Mouse (Mus musculus): ENCODE measurements around the gene Mfsd12.
A peak's percentile ranks its signal among the peaks of the same experiment; 100 is the strongest.

The Mfsd12 gene

DNA sequence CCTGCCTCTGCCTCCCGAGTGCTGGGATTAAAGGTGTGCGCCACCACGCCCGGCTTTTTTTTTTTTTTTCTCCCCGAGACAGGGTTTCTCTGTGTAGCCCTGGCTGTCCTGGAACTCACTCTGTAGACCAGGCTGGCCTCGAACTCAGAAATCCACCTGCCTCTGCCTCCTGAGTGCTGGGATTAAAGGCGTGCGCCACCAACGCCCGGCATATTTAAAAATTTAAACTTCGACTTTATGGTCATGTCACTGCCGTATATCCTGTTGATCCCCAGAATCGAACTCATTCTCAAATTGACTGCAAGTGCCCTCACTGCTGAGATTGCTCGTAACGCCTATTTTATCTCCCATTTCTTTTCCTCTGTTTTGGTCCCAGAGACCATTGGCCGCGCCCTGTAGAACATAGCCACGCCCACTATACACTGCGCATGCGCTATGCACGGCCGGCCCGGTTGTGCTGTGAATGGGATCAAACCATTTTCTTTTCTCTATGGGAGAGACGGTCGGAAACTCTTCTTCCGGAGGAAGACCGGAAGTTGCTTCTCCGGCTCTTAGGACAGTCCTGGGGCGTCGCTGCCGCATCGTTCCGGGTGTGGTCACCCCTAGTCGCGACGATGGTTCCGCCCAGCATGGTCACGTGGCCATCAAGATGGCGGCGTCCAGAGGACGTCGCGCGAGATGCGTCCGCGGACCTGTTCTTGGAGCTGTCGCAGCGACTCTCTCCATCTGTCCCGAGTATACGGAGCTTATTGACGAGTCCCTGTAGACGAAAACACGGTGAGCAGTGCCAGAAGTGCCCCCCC lies 26.7 kb downstream of the Mfsd12 start, which contains the start of the genes Dohh and Gm48551:
TSS of gene Dohh (plus strand) at position 627 of the 803 bp plus-strand sequence.
TSS of gene Gm48551 (plus strand) at position 665 of the 803 bp plus-strand sequence.
- DNase-seq, result peak; percentile 97

DNA sequence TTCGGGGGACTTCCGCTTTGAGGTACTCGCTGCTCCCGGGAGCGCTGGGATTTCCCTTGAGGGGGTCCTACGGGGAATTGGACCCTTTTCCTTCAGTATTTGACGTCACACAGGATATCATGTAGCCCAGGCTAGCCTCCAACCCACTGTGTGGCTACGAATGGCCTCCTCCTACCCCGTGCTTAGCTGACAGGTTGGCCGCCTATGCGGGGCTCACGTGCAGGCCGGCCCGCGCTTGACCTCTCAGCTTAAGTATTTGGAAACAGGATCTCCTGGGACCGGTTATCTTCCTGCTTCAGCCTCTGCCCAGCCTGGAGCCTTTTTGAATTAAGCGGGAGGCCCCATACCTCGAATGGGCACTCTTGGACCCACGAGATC lies 27.3 kb downstream of the Mfsd12 start:
- DNase-seq, result no peak

DNA sequence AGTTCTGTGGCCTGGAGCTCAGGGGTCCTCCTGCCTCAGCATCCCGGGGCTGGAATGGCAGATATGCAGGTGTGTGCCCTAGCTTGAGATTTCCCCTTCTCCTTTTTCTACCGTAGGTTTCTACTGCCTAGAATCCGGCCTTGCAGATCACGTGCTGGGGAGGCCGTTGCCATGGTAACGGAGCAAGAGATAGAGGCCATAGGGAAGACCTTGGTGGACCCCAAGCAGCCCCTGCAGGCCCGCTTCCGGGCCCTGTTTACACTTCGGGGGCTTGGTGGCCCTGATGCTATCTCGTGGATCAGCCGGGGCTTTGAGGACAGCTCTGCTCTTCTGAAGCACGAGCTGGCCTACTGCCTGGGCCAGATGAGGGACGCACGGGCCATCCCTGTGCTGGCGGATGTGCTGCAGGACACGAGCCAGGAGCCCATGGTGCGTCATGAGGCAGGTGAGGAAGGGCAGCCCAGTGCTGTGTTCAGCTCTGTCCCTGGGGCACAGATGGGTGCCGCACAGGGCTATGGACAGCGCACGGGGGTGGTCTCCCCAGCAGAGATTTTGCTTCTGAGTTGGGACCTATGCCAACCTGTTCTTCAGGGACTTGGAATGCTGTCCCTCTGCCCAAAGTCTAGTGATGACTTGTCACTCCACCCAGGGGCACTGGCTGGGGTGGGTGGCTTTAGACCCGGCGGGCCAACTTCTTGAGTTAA lies 28.5 kb downstream of the Mfsd12 start:
- DNase-seq, result no peak

DNA sequence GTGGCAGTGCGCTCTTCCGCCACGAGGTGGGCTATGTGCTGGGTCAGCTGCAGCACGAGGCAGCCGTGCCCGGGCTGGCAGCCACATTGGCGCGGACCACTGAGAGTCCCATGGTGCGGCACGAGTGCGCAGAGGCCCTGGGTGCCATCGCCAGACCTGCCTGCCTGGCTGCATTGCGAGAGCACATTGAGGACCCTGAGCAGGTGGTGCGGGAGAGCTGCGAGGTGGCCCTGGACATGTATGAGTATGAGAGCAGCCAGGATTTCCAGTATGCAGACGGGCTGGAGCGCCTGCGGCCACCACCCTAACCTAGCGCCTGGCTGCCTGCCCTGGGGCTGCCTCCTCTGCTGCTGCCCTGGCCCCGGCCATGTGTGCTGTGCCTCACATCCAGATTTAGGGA lies 30.4 kb downstream of the Mfsd12 start:
- no peak for DNase-seq

DNA sequence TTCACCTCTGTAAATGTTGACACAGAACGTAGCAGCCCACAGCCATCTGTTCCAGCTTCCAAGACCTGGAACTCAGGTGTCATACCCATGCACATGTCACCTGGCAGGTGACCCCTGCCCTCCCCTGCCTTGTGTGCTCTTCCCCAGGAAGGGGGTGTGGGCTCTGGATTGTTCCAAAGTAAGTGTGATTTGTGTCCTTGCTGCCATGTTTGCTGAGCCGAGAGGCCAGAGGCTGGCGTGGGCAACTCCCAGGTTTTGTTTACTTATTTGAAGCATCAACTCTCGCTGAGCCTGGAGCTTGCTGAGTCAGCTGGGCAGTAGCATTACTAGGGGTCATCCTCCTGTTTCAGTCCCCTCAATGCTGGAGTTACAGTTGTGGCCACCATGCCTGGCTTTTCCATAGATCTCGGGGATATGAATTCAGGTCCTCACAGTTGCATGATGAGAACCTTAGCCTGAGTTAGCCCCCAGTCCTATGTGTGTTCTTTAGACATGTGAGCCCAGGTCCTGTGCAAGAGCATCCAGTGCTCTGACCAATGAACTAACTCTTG lies 31.3 kb downstream of the Mfsd12 start, which contains the start of gene Gm48552:
TSS of gene Gm48552 (plus strand) at position 501 of the 551 bp plus-strand sequence.
- DNase-seq, result no peak

DNA sequence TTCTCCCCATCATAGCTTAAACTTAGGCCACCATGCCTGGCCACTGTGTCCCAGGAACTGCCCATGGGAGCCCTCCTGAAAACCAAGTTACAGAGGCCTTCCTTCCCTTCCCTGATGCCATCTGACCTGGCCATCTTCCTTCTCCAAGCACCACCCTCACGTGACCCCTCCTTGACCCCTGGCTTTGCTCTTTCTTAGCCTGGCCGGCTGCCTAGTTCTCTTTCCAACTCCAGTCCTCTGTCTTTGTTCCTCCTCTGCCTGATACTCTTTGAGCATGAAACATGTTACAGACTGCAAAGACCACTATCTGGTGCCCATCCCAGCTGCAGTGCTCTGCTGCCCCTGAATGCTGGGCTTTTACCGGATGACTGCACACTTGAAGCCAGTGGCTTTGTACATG lies 32.1 kb downstream of the Mfsd12 start:
- DNase-seq, result no peak

DNA sequence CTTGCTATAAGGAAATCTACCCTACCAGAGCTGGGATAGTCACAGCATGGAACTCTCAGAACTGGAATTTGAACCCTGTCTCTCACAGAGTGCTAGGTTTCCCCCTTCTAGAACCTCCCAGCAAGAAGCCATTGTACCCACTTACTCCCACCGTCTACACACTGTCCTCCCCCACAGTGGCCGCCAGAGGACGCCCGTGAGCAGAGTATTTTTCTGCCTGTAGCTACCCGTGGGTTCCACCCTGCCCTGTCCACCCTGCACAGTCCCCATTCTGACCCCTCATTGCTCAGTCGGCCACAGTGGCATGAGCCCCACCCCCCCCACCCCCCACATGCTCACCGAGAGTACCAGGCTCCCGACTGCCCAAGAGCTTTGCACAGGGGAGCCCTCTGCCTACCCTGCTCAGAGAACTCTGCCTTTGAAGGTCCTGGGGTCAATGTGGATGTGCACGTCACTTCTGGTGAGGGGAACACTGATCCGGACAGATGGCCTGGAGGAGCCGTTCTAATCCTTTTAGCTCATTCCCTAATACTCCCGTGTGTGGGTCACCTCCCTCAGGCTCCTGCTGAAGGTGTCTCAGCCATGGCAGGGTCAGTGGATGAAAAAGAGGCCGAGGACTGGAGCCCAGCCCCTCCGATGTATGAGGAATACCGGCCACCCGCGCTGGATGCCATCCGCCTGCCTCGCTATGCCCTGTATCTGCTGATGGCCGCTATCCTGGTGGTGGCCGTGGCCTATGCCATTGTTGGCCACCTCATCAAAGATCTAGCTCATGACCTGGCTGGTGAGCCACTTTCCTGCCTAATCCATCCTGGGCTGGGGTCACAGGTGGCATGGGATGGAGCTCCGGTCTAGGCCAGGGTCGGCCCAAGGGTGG lies 32.7 kb downstream of the Mfsd12 start:
- DNase-seq, result peak; percentile 63

DNA sequence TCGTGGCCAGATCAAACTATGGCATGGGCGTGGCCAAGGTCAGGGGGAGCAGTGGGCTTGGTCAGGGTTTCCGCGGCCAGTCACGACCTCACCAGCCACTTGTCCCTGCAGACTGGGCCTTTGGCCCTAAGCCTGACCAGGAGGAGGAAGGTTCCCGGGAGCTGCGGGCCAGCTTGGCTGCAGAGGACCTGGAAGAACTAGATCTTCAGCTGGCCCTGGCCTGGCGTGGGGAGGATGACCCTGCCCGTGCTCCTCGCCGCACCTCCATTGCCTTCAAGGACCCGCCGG lies 33.3 kb downstream of the Mfsd12 start:
- DNase-seq, result no peak

DNA sequence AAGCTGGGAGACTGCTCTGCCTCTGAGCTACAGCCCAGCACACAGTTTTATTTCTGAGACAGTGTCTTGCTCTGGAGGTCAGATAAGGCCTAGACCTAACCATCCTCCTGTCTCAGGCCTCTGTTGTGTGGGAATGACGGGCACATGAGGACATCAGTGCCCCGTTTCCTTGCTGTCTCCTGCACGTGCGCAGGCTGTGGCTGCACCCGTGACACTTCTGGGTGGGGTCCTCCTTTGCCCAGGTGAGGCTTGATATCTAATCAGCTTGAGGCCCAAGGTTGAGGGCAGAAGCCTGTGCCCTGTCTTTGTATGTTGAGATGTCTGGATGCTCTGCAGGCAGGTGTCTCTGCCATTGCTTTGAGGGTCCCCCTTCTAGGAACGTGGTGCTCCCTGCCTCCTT lies 35.0 kb downstream of the Mfsd12 start:
- no peak for DNase-seq

DNA sequence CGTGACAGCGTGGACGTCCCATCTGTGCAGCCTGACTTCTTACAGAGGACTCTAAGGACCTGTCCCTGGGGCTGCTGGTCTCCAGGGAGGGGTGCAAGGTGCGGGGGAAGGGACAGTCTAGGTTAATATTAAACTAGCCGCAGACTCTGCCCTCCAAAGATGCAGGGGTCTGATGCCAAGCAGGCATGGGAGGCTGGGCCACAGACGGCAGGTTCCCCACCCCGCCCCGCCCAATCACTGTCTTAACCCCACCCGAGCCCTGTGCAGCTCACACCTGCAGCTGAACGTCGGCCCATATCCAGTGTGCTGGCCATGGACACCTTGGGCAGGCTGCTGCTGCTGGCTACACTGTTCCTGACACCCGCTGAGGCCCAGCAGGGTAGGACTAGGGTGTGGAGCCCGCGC lies 35.5 kb downstream of the Mfsd12 start, which contains the start of gene Smim24:
TSS of gene Smim24 (plus strand) at position 271 of the 405 bp plus-strand sequence.
- no peak for DNase-seq

DNA sequence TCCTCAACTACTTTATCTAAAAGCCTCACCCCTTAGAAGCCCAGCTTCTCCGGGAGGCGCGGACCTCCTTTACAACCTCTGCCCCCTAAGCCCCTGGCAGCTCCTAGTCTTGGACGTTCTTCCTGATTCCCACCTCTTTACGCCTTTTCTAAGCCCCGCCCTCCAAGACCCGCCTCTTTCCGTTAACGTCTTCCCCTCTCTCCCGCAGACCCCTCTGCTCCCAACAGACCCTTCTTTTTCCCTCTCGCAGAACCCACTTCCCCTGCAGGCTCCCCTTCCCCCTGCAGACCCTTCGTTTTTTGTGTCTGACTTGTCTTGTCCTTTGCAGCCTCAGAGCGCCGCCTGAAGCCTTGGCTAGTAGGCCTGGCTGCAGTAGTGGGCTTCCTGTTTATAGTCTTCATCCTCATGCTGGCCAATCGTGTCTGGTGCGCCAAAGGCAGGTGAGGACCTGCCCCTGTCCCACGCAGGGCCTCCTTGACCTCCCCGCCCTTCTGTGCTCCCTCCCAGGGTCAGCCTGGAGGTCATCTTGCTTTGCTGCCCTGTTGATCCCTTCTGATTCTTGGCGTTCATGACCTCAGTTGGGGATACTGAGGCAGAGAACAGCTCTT lies 36.3 kb downstream of the Mfsd12 start:
- no peak for DNase-seq

DNA sequence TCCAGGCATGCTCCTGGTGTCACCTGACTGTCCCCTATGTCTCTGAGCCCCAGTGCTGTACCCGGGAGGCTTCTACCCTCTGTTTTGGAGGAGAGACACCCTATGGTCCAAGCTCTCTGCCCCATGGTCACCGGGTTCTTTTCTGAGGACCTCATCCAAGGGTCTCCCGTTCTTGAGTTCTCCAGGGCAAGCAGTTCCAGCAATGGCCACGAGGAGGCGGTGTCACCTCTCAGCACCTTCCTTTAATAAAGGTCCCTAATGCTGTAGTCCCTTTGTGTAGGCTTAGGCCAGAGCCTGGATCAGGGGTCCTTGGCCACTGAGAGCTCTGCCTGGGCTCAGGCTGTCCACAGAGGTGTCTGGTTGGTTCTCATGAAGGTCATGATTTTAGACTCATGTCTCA lies 37.8 kb downstream of the Mfsd12 start:
- no peak for DNase-seq

DNA sequence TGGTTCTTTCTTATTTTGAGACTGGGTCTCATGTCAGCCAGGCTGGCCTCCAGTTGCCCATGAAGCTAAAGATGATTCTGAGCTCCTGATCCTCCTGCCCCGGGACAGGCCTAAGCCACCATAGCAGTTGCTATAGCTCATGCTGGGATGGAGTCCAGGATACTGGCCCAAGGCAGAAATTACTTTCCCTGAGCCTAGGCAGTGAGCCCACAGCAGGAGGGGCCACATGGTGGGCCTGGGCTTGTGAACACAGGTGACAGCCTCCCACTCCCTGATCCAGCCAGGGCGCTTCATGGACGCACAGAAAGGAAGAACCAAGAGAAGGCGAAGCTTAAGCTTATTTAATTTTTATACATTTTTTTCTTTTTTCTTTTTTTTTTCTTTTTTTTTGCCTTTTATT lies 38.6 kb downstream of the Mfsd12 start:
- DNase-seq, result no peak

DNA sequence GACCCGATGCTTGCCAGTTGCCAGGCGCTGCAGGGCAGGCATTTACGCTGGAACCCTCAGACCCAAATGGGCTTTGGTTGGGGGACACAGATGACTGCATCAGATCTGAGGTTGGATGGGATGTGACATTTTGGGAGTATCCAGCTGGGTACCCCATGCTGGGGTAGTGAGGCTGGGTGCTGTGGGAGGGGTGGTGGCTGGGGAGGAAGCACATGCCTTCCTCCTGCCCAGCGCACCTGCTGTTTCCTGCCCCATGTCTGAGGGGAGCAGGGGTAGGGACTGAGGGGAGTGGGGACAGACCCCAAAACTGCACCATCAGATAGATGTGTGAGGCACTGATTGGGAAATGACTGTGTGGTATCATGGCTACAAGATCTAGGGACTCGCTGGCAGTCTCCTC lies 39.5 kb downstream of the Mfsd12 start:
- DNase-seq, result no peak

DNA sequence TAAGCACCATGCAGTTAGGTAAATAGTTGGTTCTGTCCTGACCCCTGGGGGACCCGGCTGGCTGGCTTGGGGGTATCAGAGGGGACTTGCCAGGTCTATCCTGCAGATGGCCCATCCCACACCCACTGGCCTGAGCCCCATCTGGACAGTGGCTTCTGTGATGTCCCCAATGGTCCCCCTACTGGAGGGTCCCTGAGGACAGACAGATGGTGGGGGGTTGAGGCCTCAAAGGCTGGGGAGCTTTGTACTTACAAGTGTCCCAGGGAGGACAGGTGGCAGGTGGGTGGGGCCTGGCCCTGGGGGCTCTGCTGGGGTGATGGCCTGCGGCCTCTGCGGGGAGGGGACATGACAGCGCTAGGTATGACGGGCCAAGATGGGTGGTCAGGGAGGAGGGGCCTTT lies 42.0 kb downstream of the Mfsd12 start:
- no peak for DNase-seq

DNA sequence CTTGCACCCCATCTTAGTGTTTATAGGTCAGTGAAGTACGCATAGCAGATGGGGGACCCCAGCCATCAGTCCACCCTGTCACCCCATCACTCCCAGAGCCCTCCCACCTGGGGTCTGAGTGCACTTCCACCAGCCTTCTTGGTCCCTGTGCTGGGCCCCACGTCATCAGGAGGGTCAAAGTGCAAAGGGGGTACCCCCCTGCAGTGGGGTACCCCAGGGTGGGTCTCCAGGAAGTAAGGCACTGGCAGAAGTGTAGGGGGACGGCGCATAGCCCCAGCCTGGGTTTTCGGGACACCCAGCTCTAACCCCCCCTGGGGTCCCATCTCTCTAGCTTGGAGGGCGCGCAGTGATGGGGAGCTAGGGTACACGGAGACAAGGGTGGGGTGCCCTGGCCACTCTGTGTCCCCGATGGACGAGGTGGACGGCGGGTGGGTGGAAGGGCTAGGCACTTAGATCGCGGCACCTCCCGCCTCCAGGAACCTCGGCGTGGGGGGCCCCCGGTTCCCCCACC lies 42.6 kb downstream of the Mfsd12 start:
- DNase-seq, result no peak

DNA sequence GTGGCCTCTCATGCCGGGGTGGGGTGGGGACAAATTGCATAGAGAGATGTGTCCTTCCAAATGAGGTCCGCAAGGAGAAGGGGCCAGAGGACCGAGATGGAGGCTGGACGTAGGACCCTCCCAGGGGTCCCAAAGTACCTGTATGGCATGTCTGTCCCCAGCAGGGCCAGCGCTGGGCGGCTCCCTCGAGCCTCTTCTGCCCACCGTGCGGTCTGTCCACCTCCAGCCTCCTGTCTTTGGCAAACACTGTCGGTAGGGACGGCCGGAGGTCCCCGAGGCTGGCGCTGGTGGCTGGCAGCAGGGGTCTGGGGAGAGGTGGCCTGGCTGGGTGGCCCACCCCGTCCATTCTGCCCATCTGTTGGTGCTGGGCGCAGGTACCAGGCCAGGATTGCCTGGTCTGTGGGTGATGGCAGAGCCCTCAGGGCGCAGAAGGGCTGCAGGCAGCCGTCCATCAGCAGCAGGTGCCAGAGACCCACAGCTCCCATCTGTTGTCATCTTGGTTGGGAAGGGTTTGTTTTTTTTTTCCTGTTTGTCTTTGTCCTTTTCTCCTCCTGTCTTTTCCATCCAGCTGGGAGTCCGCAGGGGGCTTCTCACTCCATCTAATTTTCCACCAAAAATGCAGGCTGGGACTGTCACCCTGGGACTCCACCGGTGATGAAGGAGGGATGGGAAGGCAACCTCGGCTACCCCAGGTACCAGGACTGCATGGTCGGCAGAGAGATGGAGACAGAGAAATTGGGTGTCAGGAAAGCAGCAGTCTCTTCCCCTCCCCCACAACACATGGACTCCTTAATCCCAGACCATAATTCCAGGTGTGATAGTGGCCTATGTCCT lies 43.3 kb downstream of the Mfsd12 start:
- no peak for DNase-seq

DNA sequence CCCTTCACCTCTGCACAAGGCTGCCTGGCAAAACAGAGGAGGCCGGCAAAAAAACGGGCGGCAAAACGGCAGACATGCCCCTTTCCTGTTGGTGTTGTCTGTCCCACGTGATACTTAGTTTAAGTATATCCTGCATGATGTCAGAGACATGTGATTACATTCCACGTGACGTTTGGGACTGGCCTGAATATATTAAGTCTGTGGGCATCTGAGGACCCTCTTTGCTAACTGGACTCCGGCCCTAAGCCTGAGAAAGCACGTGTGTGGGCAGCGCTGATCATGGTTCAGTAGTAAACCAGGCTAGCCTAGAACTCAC lies 43.9 kb downstream of the Mfsd12 start:
- DNase-seq, result no peak

DNA sequence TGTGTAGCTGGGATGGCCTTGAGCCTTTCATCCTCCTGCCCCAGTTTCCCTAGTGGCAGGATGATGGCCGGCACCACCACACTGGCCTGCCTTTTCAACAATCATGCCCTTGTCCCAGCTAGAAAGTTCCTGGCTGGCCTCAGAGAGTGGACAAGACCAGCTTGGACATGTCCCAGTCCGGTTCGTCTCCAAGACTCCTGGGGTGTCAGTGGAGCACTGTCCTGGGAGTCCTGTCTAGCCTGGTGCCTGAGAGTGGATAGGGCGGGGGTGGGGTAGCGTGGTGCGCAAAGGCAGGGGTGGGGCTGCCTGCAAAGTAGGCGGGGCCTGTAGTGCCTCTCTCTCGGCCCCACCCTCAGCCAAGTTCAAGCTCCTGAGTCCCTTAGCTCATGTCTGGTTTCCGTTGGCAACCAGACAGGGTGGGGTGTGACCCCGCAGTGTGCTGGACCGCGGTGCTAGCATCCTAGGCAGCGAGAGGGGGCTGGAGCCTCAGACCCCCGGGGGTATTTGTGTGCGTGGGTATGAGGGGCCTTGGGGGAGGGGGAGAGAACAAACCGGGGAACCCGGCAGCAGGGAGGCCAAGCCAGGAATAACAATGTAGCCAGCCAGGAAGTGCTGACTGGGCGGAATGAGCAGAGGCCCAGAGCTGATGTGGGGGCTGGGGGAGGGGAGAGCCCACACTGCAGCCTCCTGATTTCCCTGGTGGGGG lies 44.4 kb downstream of the Mfsd12 start:
- no peak for DNase-seq

DNA sequence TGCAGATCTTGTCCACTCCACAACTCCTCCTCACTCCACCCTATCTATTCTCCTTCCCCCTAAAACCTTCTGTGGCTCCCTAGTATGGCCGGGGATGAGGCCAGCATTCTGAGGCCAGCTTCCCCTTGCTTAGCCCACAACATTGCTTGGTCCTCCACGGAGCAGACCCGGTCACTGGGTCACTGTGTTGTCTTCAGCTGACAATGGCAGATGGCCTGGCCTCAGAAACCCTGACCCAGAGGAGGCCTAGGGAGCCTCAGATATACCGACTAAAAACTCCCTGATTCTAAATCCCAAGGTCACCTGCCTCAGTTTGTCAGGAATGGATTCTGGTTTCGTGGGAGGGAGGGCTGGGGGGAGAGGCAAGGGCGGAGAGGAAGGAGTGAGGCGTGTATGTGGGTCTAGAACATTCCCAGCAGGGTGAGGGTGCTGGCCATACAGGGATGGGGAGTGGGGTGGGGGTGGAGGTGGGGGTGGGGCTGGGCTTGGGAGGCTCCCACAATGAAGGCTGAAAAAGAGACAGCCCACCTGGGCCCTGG lies 45.0 kb downstream of the Mfsd12 start:
- no peak for DNase-seq

DNA sequence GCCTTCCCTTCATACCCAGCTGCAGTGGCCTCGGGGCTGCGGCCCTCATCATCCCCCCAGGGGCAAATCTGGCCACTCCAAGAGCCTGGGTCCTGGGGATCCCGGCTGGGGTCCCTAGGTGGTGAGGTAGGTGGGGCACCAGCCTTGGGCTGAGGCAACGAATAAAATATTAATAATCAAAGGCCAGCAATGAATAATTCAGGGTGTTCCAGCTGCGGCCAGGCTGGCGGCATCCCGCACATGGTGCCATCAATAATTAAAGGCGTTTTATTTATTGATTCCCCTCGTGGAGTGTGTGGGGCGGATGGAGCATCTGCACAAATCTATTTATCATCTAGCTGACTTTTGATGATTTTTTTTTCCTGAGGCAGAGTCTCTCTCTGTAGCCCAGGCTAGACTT lies 46.2 kb downstream of the Mfsd12 start:
- no peak for DNase-seq
